Mouse (Mus musculus): ENCODE measurements around the gene Ndufs2. TPM values are rescaled to one million over a fixed set of nuclear protein-coding genes. Genes with fewer than 3 reads are reported as not detected.

Gene Ndufs2
- 131 and 154 TPM in 2 replicates for polyA plus RNA-seq (2012; rRNA removed)

- WGBS, result 83% methylated on average over 26 of the region's 26 CpGs
- TF ChIP-seq CTCF (IDR thresholded peaks at IDR 0.05; ENCODE audit: borderline replicate concordance, control insufficient read depth, extremely low read depth, insufficient read depth, low read length, poor library complexity) (no peak), POLR2A (IDR thresholded peaks at IDR 0.05; ENCODE audit: control insufficient read depth, extremely low read depth, insufficient read depth, low read length, poor library complexity) (no peak)
- H3K27ac ChIP-seq (ENCODE audit: control insufficient read depth, insufficient read depth, low read length), result no peak within 1 kb of the TSS
- no peak within 1 kb of the TSS for H3K4me3 ChIP-seq (ENCODE audit: control insufficient read depth, insufficient read depth, low read length)
- H3K4me1 ChIP-seq (replicated peaks; ENCODE audit: control insufficient read depth, insufficient read depth, low read length), result peaks cover 9% of the 10 kb centered on the region
- H3K27me3 ChIP-seq (ENCODE audit: control insufficient read depth, insufficient read depth, low read length), result no peaks in the 10 kb centered on the region
- H3K36me3 ChIP-seq (ENCODE audit: control insufficient read depth, insufficient read depth, low read length), result no peaks in the 10 kb centered on the region
- DNase-seq, result no peak
Measured at GRCm38 (mm10) chr1:171250680-171251593, at the start of gene Ndufs2. Ndufs2 (minus strand) TSS chr1:171251388.

DNA sequence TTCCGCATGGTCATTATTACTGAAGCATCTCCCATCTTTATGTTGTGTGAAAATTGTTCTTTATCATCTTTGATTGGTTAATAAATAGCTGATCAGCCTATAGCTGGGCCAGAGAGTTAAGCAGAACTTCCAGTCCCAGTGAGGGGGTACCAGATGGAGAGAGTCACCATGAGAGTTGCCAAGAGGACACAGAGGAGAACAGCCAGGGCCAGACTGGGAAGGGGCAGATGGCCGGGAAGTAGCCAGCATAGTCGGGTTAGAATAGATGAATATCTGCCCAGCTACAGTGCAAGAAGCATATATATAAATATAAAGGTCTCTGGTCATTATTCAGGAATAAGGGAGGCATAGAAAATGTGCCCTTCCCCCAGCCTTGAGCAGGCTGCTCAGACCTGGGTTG, 47.0 kb upstream of the Ndufs2 start:
- peaks cover 2% of the 10 kb centered on the region; the same call in 1 of the 2 replicates for H3K4me1 ChIP-seq (replicated peaks; ENCODE audit: control insufficient read depth, insufficient read depth, low read length)
- WGBS, result 81% methylated on average over 3 of the region's 3 CpGs
- no peak for DNase-seq
- no peak overlapping the region for H3K4me3 ChIP-seq (ENCODE audit: control insufficient read depth, insufficient read depth, low read length)
- no peak for TF ChIP-seq POLR2A (IDR thresholded peaks at IDR 0.05; ENCODE audit: control insufficient read depth, extremely low read depth, insufficient read depth, low read length, poor library complexity)
- no peak for TF ChIP-seq CTCF (IDR thresholded peaks at IDR 0.05; ENCODE audit: borderline replicate concordance, control insufficient read depth, extremely low read depth, insufficient read depth, low read length, poor library complexity)
- no peaks in the 10 kb centered on the region for H3K36me3 ChIP-seq (ENCODE audit: control insufficient read depth, insufficient read depth, low read length)
- H3K27me3 ChIP-seq (ENCODE audit: control insufficient read depth, insufficient read depth, low read length), result no peaks in the 10 kb centered on the region
- no peak overlapping the region for H3K27ac ChIP-seq (ENCODE audit: control insufficient read depth, insufficient read depth, low read length)

GRCm38 (mm10) chr1:171295063-171295402, 43.8 kb upstream of the Ndufs2 start:
- Histone ChIP-seq H3K4me1 (replicated peaks; ENCODE audit: control insufficient read depth, insufficient read depth, low read length) (peaks cover 2% of the 10 kb centered on the region; the same call in 1 of the 2 replicates), H3K27ac (ENCODE audit: control insufficient read depth, insufficient read depth, low read length) (no peak overlapping the region), H3K27me3 (ENCODE audit: control insufficient read depth, insufficient read depth, low read length) (no peaks in the 10 kb centered on the region), H3K36me3 (ENCODE audit: control insufficient read depth, insufficient read depth, low read length) (no peaks in the 10 kb centered on the region), H3K4me3 (ENCODE audit: control insufficient read depth, insufficient read depth, low read length) (peak overlapping the region; percentile 88)
- 19% methylated on average over 3 of the region's 3 CpGs for WGBS
- TF ChIP-seq CTCF (IDR thresholded peaks at IDR 0.05; ENCODE audit: borderline replicate concordance, control insufficient read depth, extremely low read depth, insufficient read depth, low read length, poor library complexity) (no peak), POLR2A (IDR thresholded peaks at IDR 0.05; ENCODE audit: control insufficient read depth, extremely low read depth, insufficient read depth, low read length, poor library complexity) (no peak)
- no peak for DNase-seq

- H3K27me3 ChIP-seq (ENCODE audit: control insufficient read depth, insufficient read depth, low read length), result no peaks in the 10 kb centered on the region
- H3K4me1 ChIP-seq (replicated peaks; ENCODE audit: control insufficient read depth, insufficient read depth, low read length), result peaks cover 2% of the 10 kb centered on the region; the same call in 1 of the 2 replicates
- H3K27ac ChIP-seq (ENCODE audit: control insufficient read depth, insufficient read depth, low read length), result peak within 1 kb of the TSS; percentile 54
- no peaks in the 10 kb centered on the region; the same call in 1 of the 2 replicates for H3K36me3 ChIP-seq (ENCODE audit: control insufficient read depth, insufficient read depth, low read length)
- WGBS, result under 1% methylated on average over 42 of the region's 42 CpGs
- TF ChIP-seq CTCF (IDR thresholded peaks at IDR 0.05; ENCODE audit: borderline replicate concordance, control insufficient read depth, extremely low read depth, insufficient read depth, low read length, poor library complexity) (no peak), POLR2A (IDR thresholded peaks at IDR 0.05; ENCODE audit: control insufficient read depth, extremely low read depth, insufficient read depth, low read length, poor library complexity) (0 out of 2 replicates have a peak, but pooled peaks have one; percentile 41)
- DNase-seq, result peak; percentile 76
- H3K4me3 ChIP-seq (ENCODE audit: control insufficient read depth, insufficient read depth, low read length), result peak within 1 kb of the TSS; percentile 88
Measured at GRCm38 (mm10) chr1:171294298-171295062, 43.3 kb upstream of the Ndufs2 start, which contains the start of gene Ufc1. Ufc1 (minus strand) TSS chr1:171295024.

DNA sequence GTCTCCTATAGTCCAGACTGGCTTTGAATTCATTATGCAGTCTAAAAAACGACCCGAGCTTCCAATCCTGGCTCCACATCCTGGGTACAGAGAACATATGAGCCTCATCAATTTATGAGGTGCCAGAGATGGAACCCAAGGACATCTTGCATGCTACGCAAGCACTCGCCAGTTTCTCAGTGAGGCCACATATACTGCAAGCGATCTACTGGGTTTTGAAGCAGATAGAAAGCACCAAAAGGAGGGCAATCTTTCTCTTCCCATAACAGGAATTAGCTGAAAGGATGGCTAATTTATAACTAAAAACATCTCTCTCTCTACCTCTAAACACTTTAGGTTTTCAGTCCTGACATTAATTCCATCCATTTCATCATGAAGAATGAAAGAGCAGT, 42.7 kb upstream of the Ndufs2 start:
- no peaks in the 10 kb centered on the region for H3K27me3 ChIP-seq (ENCODE audit: control insufficient read depth, insufficient read depth, low read length)
- 48% methylated on average over 5 of the region's 5 CpGs for WGBS

DNA sequence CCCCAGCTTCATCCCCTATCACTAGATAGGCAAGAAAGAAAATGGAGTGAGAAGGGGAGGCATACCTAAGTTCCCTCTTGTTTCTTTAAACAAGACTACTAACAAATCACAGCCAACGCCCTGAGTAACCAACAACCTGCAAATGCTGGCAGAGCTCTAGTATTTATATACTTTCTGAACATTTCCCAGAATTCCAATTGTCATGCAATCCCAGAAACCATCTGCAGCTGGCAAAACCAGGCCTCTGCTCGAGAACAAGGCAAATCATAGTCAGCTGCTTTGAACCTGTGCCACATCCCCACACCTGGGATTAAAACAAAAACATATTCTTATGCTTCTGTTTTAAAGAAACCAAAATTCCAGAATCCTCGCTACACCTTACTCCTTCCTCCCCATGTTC, 42.2 kb upstream of the Ndufs2 start:
- Histone ChIP-seq H3K27me3 (ENCODE audit: control insufficient read depth, insufficient read depth, low read length) (no peaks in the 10 kb centered on the region), H3K27ac (ENCODE audit: control insufficient read depth, insufficient read depth, low read length) (no peak overlapping the region), H3K4me1 (replicated peaks; ENCODE audit: control insufficient read depth, insufficient read depth, low read length) (peaks cover 2% of the 10 kb centered on the region; the same call in 1 of the 2 replicates), H3K36me3 (ENCODE audit: control insufficient read depth, insufficient read depth, low read length) (peaks cover 8% of the 10 kb centered on the region), H3K4me3 (ENCODE audit: control insufficient read depth, insufficient read depth, low read length) (no peak overlapping the region)
- WGBS, result 82% methylated on average over 3 of the region's 3 CpGs
- TF ChIP-seq POLR2A (IDR thresholded peaks at IDR 0.05; ENCODE audit: control insufficient read depth, extremely low read depth, insufficient read depth, low read length, poor library complexity), result no peak
- TF ChIP-seq CTCF (IDR thresholded peaks at IDR 0.05; ENCODE audit: borderline replicate concordance, control insufficient read depth, extremely low read depth, insufficient read depth, low read length, poor library complexity), result no peak
- DNase-seq, result no peak

More for the DNA sequence above, 42.7 kb upstream of the Ndufs2 start:
- peak overlapping the region; percentile 88 for H3K4me3 ChIP-seq (ENCODE audit: control insufficient read depth, insufficient read depth, low read length)
- peaks cover 2% of the 10 kb centered on the region; the same call in 1 of the 2 replicates for H3K4me1 ChIP-seq (replicated peaks; ENCODE audit: control insufficient read depth, insufficient read depth, low read length)
- no peak for TF ChIP-seq CTCF (IDR thresholded peaks at IDR 0.05; ENCODE audit: borderline replicate concordance, control insufficient read depth, extremely low read depth, insufficient read depth, low read length, poor library complexity)
- no peak for TF ChIP-seq POLR2A (IDR thresholded peaks at IDR 0.05; ENCODE audit: control insufficient read depth, extremely low read depth, insufficient read depth, low read length, poor library complexity)
- DNase-seq, result no peak
- peaks cover 4% of the 10 kb centered on the region for H3K36me3 ChIP-seq (ENCODE audit: control insufficient read depth, insufficient read depth, low read length)
- no peak overlapping the region for H3K27ac ChIP-seq (ENCODE audit: control insufficient read depth, insufficient read depth, low read length)

All from thymus, adult 2 months (tissue).